Mouse (Mus musculus): ENCODE measurements around the gene Rps21. TPM values are rescaled to one million over a fixed set of nuclear protein-coding genes. Genes with fewer than 3 reads are reported as not detected.

Gene Rps21
- polyA plus RNA-seq, 1 experiment from 2014 or later: 745 TPM

GRCm38 (mm10) chr2:180217587-180217986 lies 39.6 kb upstream of the Rps21 start:
- 87% methylated on average over 8 of the region's 8 CpGs for WGBS
- H3K4me1 ChIP-seq (ENCODE audit: control insufficient read depth, insufficient read depth, low read length): peaks cover 44% of the 10 kb centered on the region

GRCm38 (mm10) chr2:180218241-180218640 lies 38.9 kb upstream of the Rps21 start:
- no peak overlapping the region for H3K9ac ChIP-seq (replicated peaks; ENCODE audit: low read depth, low read length)
- H3K27ac ChIP-seq (ENCODE audit: low read length): no peak overlapping the region; the same call in 1 of the 2 replicates
- H3K9me3 ChIP-seq (ENCODE audit: control insufficient read depth, low read depth, low read length): no peaks in the 10 kb centered on the region
- peaks cover 4% of the 10 kb centered on the region; the same call in 1 of the 2 replicates for H3K36me3 ChIP-seq (ENCODE audit: control insufficient read depth, insufficient read depth, low read length)
- no peaks in the 10 kb centered on the region for H3K27me3 ChIP-seq (ENCODE audit: control insufficient read depth, insufficient read depth, low read length)
- no peak for ATAC-seq (ENCODE audit: insufficient number of reproducible peaks, insufficient read depth, low FRiP score, low read depth)
- WGBS: 62% methylated on average over 3 of the region's 3 CpGs
- peaks cover 50% of the 10 kb centered on the region for H3K4me1 ChIP-seq (ENCODE audit: control insufficient read depth, insufficient read depth, low read length)
- no peak overlapping the region for H3K4me3 ChIP-seq (ENCODE audit: low read depth, low read length)
- no peak overlapping the region for H3K4me2 ChIP-seq (replicated peaks; ENCODE audit: low read depth, low read length)

More at GRCm38 (mm10) chr2:180217587-180217986, 39.6 kb upstream of the Rps21 start:
- ATAC-seq (ENCODE audit: insufficient number of reproducible peaks, insufficient read depth, low FRiP score, low read depth): no peak
- no peak overlapping the region for H3K4me3 ChIP-seq (ENCODE audit: low read depth, low read length)
- H3K27me3 ChIP-seq (ENCODE audit: control insufficient read depth, insufficient read depth, low read length): no peaks in the 10 kb centered on the region
- H3K27ac ChIP-seq (ENCODE audit: low read length): no peak overlapping the region
- no peaks in the 10 kb centered on the region for H3K9me3 ChIP-seq (ENCODE audit: control insufficient read depth, low read depth, low read length)
- no peak overlapping the region for H3K4me2 ChIP-seq (replicated peaks; ENCODE audit: low read depth, low read length)
- peaks cover 4% of the 10 kb centered on the region; the same call in 1 of the 2 replicates for H3K36me3 ChIP-seq (ENCODE audit: control insufficient read depth, insufficient read depth, low read length)
- no peak overlapping the region for H3K9ac ChIP-seq (replicated peaks; ENCODE audit: low read depth, low read length)

- H3K27ac ChIP-seq (ENCODE audit: low read length): peak overlapping the region; percentile 18; the same call in 1 of the 2 replicates
- 52% methylated on average over 5 of the region's 5 CpGs for WGBS
- ATAC-seq (ENCODE audit: insufficient number of reproducible peaks, insufficient read depth, low FRiP score, low read depth): no peak
- H3K4me2 ChIP-seq (replicated peaks; ENCODE audit: low read depth, low read length): no peak overlapping the region
- no peak overlapping the region for H3K9ac ChIP-seq (replicated peaks; ENCODE audit: low read depth, low read length)
- H3K9me3 ChIP-seq (ENCODE audit: control insufficient read depth, low read depth, low read length): no peaks in the 10 kb centered on the region
- peaks cover 4% of the 10 kb centered on the region; the same call in 1 of the 2 replicates for H3K36me3 ChIP-seq (ENCODE audit: control insufficient read depth, insufficient read depth, low read length)
- H3K4me3 ChIP-seq (ENCODE audit: low read depth, low read length): no peak overlapping the region
- H3K27me3 ChIP-seq (ENCODE audit: control insufficient read depth, insufficient read depth, low read length): no peaks in the 10 kb centered on the region
- H3K4me1 ChIP-seq (ENCODE audit: control insufficient read depth, insufficient read depth, low read length): peaks cover 53% of the 10 kb centered on the region
Observed at GRCm38 (mm10) chr2:180218677-180219076, 38.5 kb upstream of the Rps21 start.

- ATAC-seq (ENCODE audit: insufficient number of reproducible peaks, insufficient read depth, low FRiP score, low read depth): no peak
- Histone ChIP-seq H3K27me3 (ENCODE audit: control insufficient read depth, insufficient read depth, low read length) (no peaks in the 10 kb centered on the region), H3K27ac (ENCODE audit: low read length) (peak overlapping the region; percentile 18; the same call in 1 of the 2 replicates), H3K4me3 (ENCODE audit: low read depth, low read length) (no peak overlapping the region), H3K4me1 (ENCODE audit: control insufficient read depth, insufficient read depth, low read length) (peaks cover 52% of the 10 kb centered on the region), H3K4me2 (replicated peaks; ENCODE audit: low read depth, low read length) (no peak overlapping the region), H3K9me3 (ENCODE audit: control insufficient read depth, low read depth, low read length) (no peaks in the 10 kb centered on the region), H3K36me3 (ENCODE audit: control insufficient read depth, insufficient read depth, low read length) (peaks cover 4% of the 10 kb centered on the region; the same call in 1 of the 2 replicates), H3K9ac (replicated peaks; ENCODE audit: low read depth, low read length) (no peak overlapping the region)
- WGBS: 80% methylated on average over 15 of the region's 15 CpGs
Observed at GRCm38 (mm10) chr2:180219145-180219943, 37.8 kb upstream of the Rps21 start.

- Histone ChIP-seq H3K27ac (ENCODE audit: low read length) (no peak overlapping the region; the same call in 1 of the 2 replicates), H3K9me3 (ENCODE audit: control insufficient read depth, low read depth, low read length) (no peaks in the 10 kb centered on the region), H3K27me3 (ENCODE audit: control insufficient read depth, insufficient read depth, low read length) (no peaks in the 10 kb centered on the region), H3K4me3 (ENCODE audit: low read depth, low read length) (no peak overlapping the region), H3K9ac (replicated peaks; ENCODE audit: low read depth, low read length) (no peak overlapping the region), H3K36me3 (ENCODE audit: control insufficient read depth, insufficient read depth, low read length) (peaks cover 4% of the 10 kb centered on the region; the same call in 1 of the 2 replicates), H3K4me1 (ENCODE audit: control insufficient read depth, insufficient read depth, low read length) (peaks cover 48% of the 10 kb centered on the region), H3K4me2 (replicated peaks; ENCODE audit: low read depth, low read length) (no peak overlapping the region)
- 31% methylated on average over 9 of the region's 9 CpGs for WGBS
- ATAC-seq (ENCODE audit: insufficient number of reproducible peaks, insufficient read depth, low FRiP score, low read depth): no peak
Observed at GRCm38 (mm10) chr2:180220165-180220564, 37.0 kb upstream of the Rps21 start.

- no peak overlapping the region for H3K9ac ChIP-seq (replicated peaks; ENCODE audit: low read depth, low read length)
- no peak overlapping the region for H3K27ac ChIP-seq (ENCODE audit: low read length)
- WGBS: 87% methylated on average over 9 of the region's 9 CpGs
- H3K4me2 ChIP-seq (replicated peaks; ENCODE audit: low read depth, low read length): no peak overlapping the region
- H3K4me1 ChIP-seq (ENCODE audit: control insufficient read depth, insufficient read depth, low read length): peaks cover 44% of the 10 kb centered on the region
- ATAC-seq (ENCODE audit: insufficient number of reproducible peaks, insufficient read depth, low FRiP score, low read depth): no peak
- H3K36me3 ChIP-seq (ENCODE audit: control insufficient read depth, insufficient read depth, low read length): peaks cover 4% of the 10 kb centered on the region; the same call in 1 of the 2 replicates
- no peaks in the 10 kb centered on the region for H3K27me3 ChIP-seq (ENCODE audit: control insufficient read depth, insufficient read depth, low read length)
- no peaks in the 10 kb centered on the region for H3K9me3 ChIP-seq (ENCODE audit: control insufficient read depth, low read depth, low read length)
- no peak overlapping the region for H3K4me3 ChIP-seq (ENCODE audit: low read depth, low read length)
Observed at GRCm38 (mm10) chr2:180221051-180221450, 36.1 kb upstream of the Rps21 start.

GRCm38 (mm10) chr2:180222250-180222649 lies 34.9 kb upstream of the Rps21 start:
- H3K4me3 ChIP-seq (ENCODE audit: low read depth, low read length): no peak overlapping the region
- H3K4me1 ChIP-seq (ENCODE audit: control insufficient read depth, insufficient read depth, low read length): peaks cover 42% of the 10 kb centered on the region
- H3K36me3 ChIP-seq (ENCODE audit: control insufficient read depth, insufficient read depth, low read length): peaks cover 4% of the 10 kb centered on the region; the same call in 1 of the 2 replicates
- H3K9me3 ChIP-seq (ENCODE audit: control insufficient read depth, low read depth, low read length): no peaks in the 10 kb centered on the region
- H3K27ac ChIP-seq (ENCODE audit: low read length): peak overlapping the region; percentile 29; the same call in 1 of the 2 replicates
- H3K27me3 ChIP-seq (ENCODE audit: control insufficient read depth, insufficient read depth, low read length): no peaks in the 10 kb centered on the region
- H3K9ac ChIP-seq (replicated peaks; ENCODE audit: low read depth, low read length): no peak overlapping the region; the same call in 1 of the 2 replicates
- peak; percentile 54 for ATAC-seq (ENCODE audit: insufficient number of reproducible peaks, insufficient read depth, low FRiP score, low read depth)
- WGBS: 19% methylated on average over 6 of the region's 6 CpGs
- 0 out of 2 replicates have a peak overlapping the region, but pooled peaks have one; percentile 96 for H3K4me2 ChIP-seq (replicated peaks; ENCODE audit: low read depth, low read length)

GRCm38 (mm10) chr2:180224647-180225043 lies 32.5 kb upstream of the Rps21 start:
- H3K9me3 ChIP-seq (ENCODE audit: control insufficient read depth, low read depth, low read length): no peaks in the 10 kb centered on the region
- H3K4me2 ChIP-seq (replicated peaks; ENCODE audit: low read depth, low read length): peak overlapping the region; percentile 96
- H3K4me3 ChIP-seq (ENCODE audit: low read depth, low read length): peak overlapping the region; percentile 76
- WGBS: 0% methylated on average over 13 of the region's 13 CpGs
- no peaks in the 10 kb centered on the region for H3K27me3 ChIP-seq (ENCODE audit: control insufficient read depth, insufficient read depth, low read length)
- peaks cover 52% of the 10 kb centered on the region for H3K4me1 ChIP-seq (ENCODE audit: control insufficient read depth, insufficient read depth, low read length)
- no peak for ATAC-seq (ENCODE audit: insufficient number of reproducible peaks, insufficient read depth, low FRiP score, low read depth)
- peaks cover 4% of the 10 kb centered on the region; the same call in 1 of the 2 replicates for H3K36me3 ChIP-seq (ENCODE audit: control insufficient read depth, insufficient read depth, low read length)
- peak overlapping the region; percentile 81; the same call in 1 of the 2 replicates for H3K27ac ChIP-seq (ENCODE audit: low read length)
- H3K9ac ChIP-seq (replicated peaks; ENCODE audit: low read depth, low read length): peak overlapping the region; percentile 71; the same call in 1 of the 2 replicates
